Mouse (Mus musculus) embryonic facial prominence, embryonic 14.5 days (tissue): ENCODE measurements at regions not wholly inside any gene's neighbourhood (a gene's known extent, or its start where the extent isn't known, plus 50 kb on each side); places are given as distances from the start of the nearest gene placed in this dataset.
"Not testable (repeated sequence)": the region's sequence is repeated elsewhere in the genome, so short reads cannot be mapped to it uniquely, and the experiment has no call there.

Experiments used
- ATAC-seq: fragments of 200-750 bp; cut with Nextera tagmentation; 2 replicates; pipeline ENCODE4 v1.8.0; 2017; ENCODE audit warnings: low read depth, moderate number of reproducible peaks, moderate TSS enrichment
- DNase-seq: peaks from one replicate; pipeline ENCODE4 v3.0.0-alpha.2; 2015; ENCODE audit warnings: low spot score
- H3K27ac ChIP-seq: fragments of 300-500 bp; sonication (generic); replicated peaks from 2 replicates; pipeline ENCODE4 v1.5.1; 2014; ENCODE audit warnings: low read depth, mild to moderate bottlenecking, low read length, moderate library complexity
- H3K27me3 ChIP-seq: fragments of 300-500 bp; sonication (generic); replicated peaks from 2 replicates; pipeline ENCODE4 v1.6.1; 2014; ENCODE audit warnings: low read length; ENCODE audit not compliant: control insufficient read depth, insufficient read depth
- H3K36me3 ChIP-seq: fragments of 300-500 bp; sonication (generic); 2 replicates; pipeline ENCODE4 v1.6.1; 2014; ENCODE audit warnings: low read length, mixed read lengths; ENCODE audit not compliant: control insufficient read depth, insufficient read depth
- H3K4me1 ChIP-seq: fragments of 300-500 bp; sonication (generic); 2 replicates; pipeline ENCODE4 v1.6.1; 2014; ENCODE audit warnings: antibody characterized with exemption, low read length; ENCODE audit not compliant: control insufficient read depth, insufficient read depth
- H3K4me2 ChIP-seq: fragments of 300-500 bp; sonication (generic); 2 replicates; pipeline ENCODE4 v1.6.1; 2014; ENCODE audit warnings: low read depth, mild to moderate bottlenecking, low read length, moderate library complexity, mixed read lengths
- H3K4me3 ChIP-seq: fragments of 300-500 bp; sonication (generic); 2 replicates; pipeline ENCODE4 v1.5.1; 2014; ENCODE audit warnings: low read depth, mild to moderate bottlenecking, low read length
- H3K9ac ChIP-seq: fragments of 300-500 bp; sonication (generic); 2 replicates; pipeline ENCODE4 v1.6.1; 2014; ENCODE audit warnings: low read depth, mild to moderate bottlenecking, low read length, moderate library complexity, mixed read lengths
- H3K9me3 ChIP-seq: fragments of 300-500 bp; sonication (generic); 2 replicates; pipeline ENCODE4 v1.6.1; 2016; ENCODE audit warnings: low read length; ENCODE audit not compliant: control insufficient read depth
- WGBS: fragments of 180-500 bp; shearing (Covaris S2); extraction: QIAGEN DNeasy Blood & Tissue Kit; methylation state at CpG from one replicate; pipeline ENCODE4 v1.1.7; 2014; 5-methylcytosine and 5-hydroxymethylcytosine counted together

GRCm38 (mm10) chr17:42956588-42956987 is 59.8 kb upstream of the Tnfrsf21 start:
- H3K4me2 ChIP-seq, result no peak overlapping the region
- H3K9ac ChIP-seq, result no peak overlapping the region
- 60% methylated on average over 5 of the region's 5 CpGs for WGBS
- no peak for DNase-seq
- no peaks in the 10 kb centered on the region for H3K4me1 ChIP-seq
- ATAC-seq, result no peak
- H3K27ac ChIP-seq, result no peak overlapping the region
- H3K9me3 ChIP-seq, result no peaks in the 10 kb centered on the region
- no peak overlapping the region for H3K4me3 ChIP-seq
- H3K27me3 ChIP-seq, result no peaks in the 10 kb centered on the region
- no peaks in the 10 kb centered on the region for H3K36me3 ChIP-seq

- H3K27ac ChIP-seq, result no peak overlapping the region
- H3K36me3 ChIP-seq, result no peaks in the 10 kb centered on the region
- no peak for DNase-seq
- no peaks in the 10 kb centered on the region for H3K9me3 ChIP-seq
- no peaks in the 10 kb centered on the region for H3K4me1 ChIP-seq
- H3K27me3 ChIP-seq, result no peaks in the 10 kb centered on the region
- WGBS, result 58% methylated on average over 2 of the region's 2 CpGs
- no peak overlapping the region for H3K4me2 ChIP-seq
- no peak for ATAC-seq
- no peak overlapping the region for H3K9ac ChIP-seq
- no peak overlapping the region for H3K4me3 ChIP-seq
Observed at GRCm38 (mm10) chr17:42954722-42955121, 61.6 kb upstream of the Tnfrsf21 start.

GRCm38 (mm10) chr17:42944453-42944852 is 68.0 kb upstream of the Cd2ap start:
- DNase-seq (no peak), ATAC-seq (no peak)
- Histone ChIP-seq H3K27me3 (no peaks in the 10 kb centered on the region), H3K36me3 (no peaks in the 10 kb centered on the region), H3K4me3 (no peak overlapping the region), H3K9ac (no peak overlapping the region), H3K27ac (no peak overlapping the region), H3K4me2 (no peak overlapping the region), H3K9me3 (no peaks in the 10 kb centered on the region), H3K4me1 (no peaks in the 10 kb centered on the region)
- WGBS, result 85% methylated on average over 2 of the region's 2 CpGs

GRCm38 (mm10) chr17:42943272-42943696 is 66.8 kb upstream of the Cd2ap start:
- peak; percentile 93 for DNase-seq
- no peak overlapping the region for H3K27ac ChIP-seq
- H3K27me3 ChIP-seq, result no peaks in the 10 kb centered on the region
- H3K4me1 ChIP-seq, result no peaks in the 10 kb centered on the region
- WGBS, result 6% methylated on average over 9 of the region's 9 CpGs
- peak; percentile 68 for ATAC-seq
- H3K9ac ChIP-seq, result no peak overlapping the region
- no peaks in the 10 kb centered on the region for H3K9me3 ChIP-seq
- H3K36me3 ChIP-seq, result no peaks in the 10 kb centered on the region
- H3K4me2 ChIP-seq, result peak overlapping the region; percentile 31; the same call in 1 of the 2 replicates
- no peak overlapping the region for H3K4me3 ChIP-seq

- H3K9me3 ChIP-seq, result no peaks in the 10 kb centered on the region
- H3K9ac ChIP-seq, result no peak overlapping the region
- ATAC-seq (no peak), DNase-seq (no peak)
- no peak overlapping the region for H3K4me2 ChIP-seq
- H3K27me3 ChIP-seq, result no peaks in the 10 kb centered on the region
- H3K27ac ChIP-seq, result no peak overlapping the region
- 75% methylated on average over 7 of the region's 7 CpGs for WGBS
- H3K4me3 ChIP-seq, result no peak overlapping the region
- no peaks in the 10 kb centered on the region for H3K4me1 ChIP-seq
- H3K36me3 ChIP-seq, result no peaks in the 10 kb centered on the region
Observed at GRCm38 (mm10) chr17:42939476-42939875, 63.0 kb upstream of the Cd2ap start.

- Histone ChIP-seq H3K4me3 (no peak overlapping the region), H3K9me3 (no peaks in the 10 kb centered on the region), H3K27me3 (no peaks in the 10 kb centered on the region), H3K4me1 (no peaks in the 10 kb centered on the region), H3K27ac (no peak overlapping the region), H3K36me3 (no peaks in the 10 kb centered on the region), H3K4me2 (no peak overlapping the region), H3K9ac (no peak overlapping the region)
- ATAC-seq (no peak), DNase-seq (no peak)
- 83% methylated on average over 1 of the region's 1 CpGs for WGBS
Observed at GRCm38 (mm10) chr17:42938579-42938978, 62.1 kb upstream of the Cd2ap start.

- WGBS, result 85% methylated on average over 3 of the region's 3 CpGs
- not testable (repeated sequence) for ATAC-seq, H3K9ac ChIP-seq, H3K4me3 ChIP-seq, H3K4me2 ChIP-seq, H3K27me3 ChIP-seq, DNase-seq, H3K36me3 ChIP-seq, H3K9me3 ChIP-seq, H3K4me1 ChIP-seq, H3K27ac ChIP-seq
Observed at GRCm38 (mm10) chr17:42937480-42937879, 61.0 kb upstream of the Cd2ap start.

- no peaks in the 10 kb centered on the region for H3K27me3 ChIP-seq
- H3K36me3 ChIP-seq, result no peaks in the 10 kb centered on the region
- DNase-seq, result peak; percentile 78
- no peak overlapping the region for H3K4me2 ChIP-seq
- H3K27ac ChIP-seq, result no peak overlapping the region
- ATAC-seq, result peak; percentile 47
- H3K9me3 ChIP-seq, result no peaks in the 10 kb centered on the region
- H3K9ac ChIP-seq, result no peak overlapping the region
- WGBS, result 49% methylated on average over 3 of the region's 3 CpGs
- H3K4me1 ChIP-seq, result no peaks in the 10 kb centered on the region
- no peak overlapping the region for H3K4me3 ChIP-seq
Observed at GRCm38 (mm10) chr17:42934068-42934467, 57.6 kb upstream of the Cd2ap start.

GRCm38 (mm10) chr17:42933335-42934004 is 57.0 kb upstream of the Cd2ap start:
- 57% methylated on average over 7 of the region's 7 CpGs for WGBS
- no peaks in the 10 kb centered on the region for H3K36me3 ChIP-seq
- no peak overlapping the region for H3K4me3 ChIP-seq
- no peak overlapping the region for H3K4me2 ChIP-seq
- peak overlapping the region; percentile 50; the same call in 1 of the 2 replicates for H3K27ac ChIP-seq
- DNase-seq (peak; percentile 36), ATAC-seq (no peak)
- no peaks in the 10 kb centered on the region for H3K4me1 ChIP-seq
- no peak overlapping the region for H3K9ac ChIP-seq
- no peaks in the 10 kb centered on the region for H3K9me3 ChIP-seq
- H3K27me3 ChIP-seq, result no peaks in the 10 kb centered on the region
